Mouse (Mus musculus) adipose tissue, adult 10 weeks (tissue): Measurements from ENCODE around the gene Ttc23l. TPM values are rescaled to one million over a fixed set of nuclear protein-coding genes. Genes with fewer than 3 reads are reported as not detected.

Source experiments
- polyA plus RNA-seq: library from polyadenylated mRNA; stranded (reverse); fragments of 350-450 nt; fragmentation: Illumina TruSeq; extraction: RNeasy Lipid Tissue Mini Kit (QIAGEN cat#74804); gene quantifications from one replicate; pipeline ENCODE4 v1.2.3, GENCODE M21; 2014; ENCODE audit warnings: low read depth, low replicate concordance

Ttc23l gene
- polyA plus RNA-seq, result 3.7 TPM

DNA sequence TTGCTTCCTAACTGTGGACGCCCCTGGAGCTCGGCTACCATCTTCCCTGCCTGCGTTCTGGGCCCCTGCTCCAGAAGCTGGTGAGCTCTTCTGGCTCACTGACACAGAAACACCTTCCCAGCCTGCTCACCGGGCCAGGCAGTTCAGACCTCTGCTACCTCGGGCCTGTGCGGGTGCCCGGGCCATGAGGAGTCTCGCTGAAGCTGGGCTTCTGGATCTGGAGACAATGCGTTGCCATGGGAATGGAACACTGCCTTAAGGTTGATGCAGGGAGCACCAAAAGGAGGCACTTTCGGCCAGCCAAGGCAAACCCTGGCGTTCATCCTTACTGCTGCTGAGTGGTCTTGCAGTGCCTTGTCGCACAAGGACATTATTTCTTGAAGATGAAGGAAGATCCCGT lies at the start of gene Ttc23l:
TSS of gene Ttc23l (minus strand) at position 204 of the 400 bp plus-strand sequence.

DNA sequence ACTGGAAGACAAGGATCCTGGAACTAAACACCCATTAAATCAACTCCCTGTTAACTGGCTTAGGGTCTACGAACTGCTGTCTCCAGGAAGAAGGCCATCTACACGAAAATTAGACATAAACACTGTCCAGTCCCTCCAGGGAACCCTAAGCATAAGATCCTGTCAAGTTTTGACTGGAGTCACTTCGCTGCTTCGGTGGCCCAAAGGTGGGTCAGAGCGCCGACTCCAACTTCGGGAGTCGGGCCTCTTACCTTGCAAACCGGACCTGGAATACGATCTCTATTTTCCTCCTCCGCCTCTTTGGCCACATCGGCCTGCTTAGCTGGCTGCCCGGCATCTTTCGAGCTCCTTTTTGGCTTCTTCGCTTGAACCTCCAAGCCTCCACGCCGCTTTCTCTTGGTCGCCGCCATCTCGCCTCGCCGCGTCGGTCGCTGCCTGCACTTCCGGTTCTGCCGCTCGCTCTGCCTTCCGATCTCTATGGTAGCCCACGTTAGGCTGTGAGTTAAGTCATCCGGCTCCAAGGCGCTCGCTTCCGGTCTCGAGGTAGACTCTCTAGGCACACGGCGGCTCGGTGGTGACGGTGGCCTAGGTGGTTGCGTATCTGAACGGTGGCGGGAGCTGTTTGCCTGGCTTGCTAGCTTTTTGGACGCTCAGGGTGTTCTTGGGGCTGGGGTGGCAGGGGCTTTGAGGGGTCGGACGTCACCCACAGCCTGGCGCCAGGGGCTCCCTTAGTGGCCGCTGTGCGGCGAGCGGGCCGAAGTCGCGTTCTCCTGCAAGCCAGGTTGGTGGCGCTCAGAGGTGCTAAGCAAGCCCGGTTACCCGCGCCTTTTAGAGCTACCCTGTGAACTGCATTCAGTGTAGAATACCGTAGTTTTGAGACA lies 72.7 kb downstream of the Ttc23l start, which contains the start of the genes Brix1 and Rad1:
TSS of gene Brix1 (minus strand) at position 464 of the 881 bp plus-strand sequence.
TSS of gene Rad1 (plus strand) at position 535 of the 881 bp plus-strand sequence.

DNA sequence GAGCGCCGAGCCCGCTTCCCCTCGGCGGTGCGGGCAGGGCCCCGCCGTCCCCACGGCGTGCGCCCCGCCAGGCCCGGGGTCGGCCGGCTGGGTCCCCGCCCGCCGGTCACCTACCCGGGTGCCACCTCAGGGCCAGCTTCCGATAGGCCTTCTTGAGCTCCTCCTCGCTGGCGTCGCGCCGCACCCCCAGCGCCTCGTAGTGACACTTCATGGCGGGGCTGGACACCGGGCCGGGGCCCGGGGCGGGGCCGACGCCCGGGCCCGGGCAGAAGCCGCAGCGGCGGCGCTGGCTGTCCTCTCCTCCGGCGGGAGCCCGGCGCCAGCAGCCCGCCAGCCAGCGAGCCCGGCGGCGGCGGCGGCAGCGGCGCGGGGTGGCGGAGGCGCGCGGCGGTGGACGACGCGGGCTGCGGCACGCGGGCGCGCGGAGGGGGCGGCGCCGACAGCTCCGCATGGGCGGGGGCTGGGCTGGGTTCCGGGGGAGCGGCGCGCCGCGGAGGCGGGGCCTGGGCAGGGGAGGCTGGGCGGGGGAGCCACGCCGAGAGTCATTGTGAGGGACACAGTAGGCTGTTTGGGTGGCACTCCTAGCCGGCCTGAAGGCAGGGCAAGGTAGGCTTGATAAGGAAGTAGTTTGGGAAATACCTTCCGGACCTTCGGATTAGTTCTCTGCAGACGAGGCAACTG lies 88.2 kb downstream of the Ttc23l start, which contains the start of gene Dnajc21:
TSS of gene Dnajc21 (minus strand) at position 366 of the 681 bp plus-strand sequence.

Other genes starting within 250 kb of the Ttc23l start
- gene Gm21973, start 233.3 kb downstream of the Ttc23l start, polyA plus RNA-seq, result not detected
- 0.67 TPM for gene Agxt2, start 200.1 kb downstream of the Ttc23l start, polyA plus RNA-seq
- gene Dnajc21, start 88.2 kb downstream of the Ttc23l start, polyA plus RNA-seq, result 26.7 TPM
- gene Brix1, start 72.7 kb downstream of the Ttc23l start, polyA plus RNA-seq, result 31.8 TPM
- 9.3 TPM for gene Rad1, start 72.7 kb downstream of the Ttc23l start, polyA plus RNA-seq
- 10.8 TPM for gene Rai14, start 156.0 kb upstream of the Ttc23l start, polyA plus RNA-seq